ENCODE assay signal across 8 mouse cellular contexts in genomic region chr19:5106074-5106473, GRCm38 (mm10). TPM values are rescaled to one million over a fixed set of nuclear protein-coding genes. Genes with fewer than 3 reads are reported as not detected.
DNase-seq lines count a peak whose midpoint lies in the region; ATAC-seq lines count a peak whose summit lies in the region.

No protein-coding gene starts in this region.

- peak overlapping the region; percentile 91 for H3K9ac ChIP-seq in lung, embryonic 16.5 days (ENCODE audit: low read length)
- H3K9ac ChIP-seq in forebrain, embryonic 12.5 days: peak overlapping the region; percentile 93
- peak overlapping the region; percentile 89 for H3K9ac ChIP-seq in midbrain, embryonic 13.5 days (replicated peaks)

- peak overlapping the region; percentile 94 for H3K27ac ChIP-seq in lung, embryonic 16.5 days (ENCODE audit: low read length)
- H3K27ac ChIP-seq in forebrain, embryonic 12.5 days: peak overlapping the region; percentile 96
- H3K27ac ChIP-seq in midbrain, embryonic 13.5 days: peak overlapping the region; percentile 96

- no peaks in the 10 kb centered on the region for H3K27me3 ChIP-seq in lung, embryonic 16.5 days (ENCODE audit: control insufficient read depth, insufficient read depth, low read depth, low read length)
- H3K27me3 ChIP-seq in forebrain, embryonic 12.5 days: no peaks in the 10 kb centered on the region
- H3K27me3 ChIP-seq in midbrain, embryonic 13.5 days: no peaks in the 10 kb centered on the region

- peaks cover 25% of the 10 kb centered on the region for H3K36me3 ChIP-seq in lung, embryonic 16.5 days (ENCODE audit: control insufficient read depth, insufficient read depth, low read length)
- peaks cover 76% of the 10 kb centered on the region for H3K36me3 ChIP-seq in forebrain, embryonic 12.5 days (replicated peaks)
- peaks cover 77% of the 10 kb centered on the region for H3K36me3 ChIP-seq in midbrain, embryonic 13.5 days

- peak overlapping the region; percentile 86 for H3K4me3 ChIP-seq in lung, embryonic 16.5 days (ENCODE audit: low read length)
- H3K4me3 ChIP-seq in forebrain, embryonic 12.5 days (replicated peaks): peak overlapping the region; percentile 76
- H3K4me3 ChIP-seq in midbrain, embryonic 13.5 days (replicated peaks): peak overlapping the region; percentile 73

- peaks cover 13% of the 10 kb centered on the region for H3K4me1 ChIP-seq in lung, embryonic 16.5 days (replicated peaks; ENCODE audit: control insufficient read depth, insufficient read depth, low read length)
- peaks cover 21% of the 10 kb centered on the region for H3K4me1 ChIP-seq in forebrain, embryonic 12.5 days
- peaks cover 26% of the 10 kb centered on the region for H3K4me1 ChIP-seq in midbrain, embryonic 13.5 days (replicated peaks)

- no peaks in the 10 kb centered on the region for H3K9me3 ChIP-seq in lung, embryonic 16.5 days (ENCODE audit: control insufficient read depth, low read length)
- no peaks in the 10 kb centered on the region for H3K9me3 ChIP-seq in forebrain, embryonic 12.5 days
- no peaks in the 10 kb centered on the region for H3K9me3 ChIP-seq in midbrain, embryonic 13.5 days

- WGBS in lung, embryonic 16.5 days: 3% methylated on average over 9 of the region's 9 CpGs
- 30% methylated on average over 9 of the region's 9 CpGs for WGBS in forebrain, embryonic 12.5 days
- 22% methylated on average over 9 of the region's 9 CpGs for WGBS in midbrain, embryonic 13.5 days

- peak overlapping the region; percentile 79 for H3K4me2 ChIP-seq in lung, embryonic 16.5 days (ENCODE audit: low read depth, low read length)
- peak overlapping the region; percentile 89 for H3K4me2 ChIP-seq in forebrain, embryonic 12.5 days
- H3K4me2 ChIP-seq in midbrain, embryonic 13.5 days (replicated peaks): peak overlapping the region; percentile 97

- no peak; the same call in 1 of the 2 replicates for ATAC-seq in lung, embryonic 16.5 days (ENCODE audit: low read depth)
- no peak for ATAC-seq in forebrain, embryonic 12.5 days (ENCODE audit: low FRiP score)
- ATAC-seq in midbrain, embryonic 13.5 days: no peak; the same call in 1 of the 2 replicates

- DNase-seq in lung, postnatal 25 days (ENCODE audit: low spot score): no peak
- DNase-seq in kidney, adult 9 months: peak; percentile 75
- no peak for DNase-seq in left cerebral cortex, adult 11 months (ENCODE audit: low spot score)
- DNase-seq in gastrocnemius, postnatal 10 days: no peak
- DNase-seq in right cerebral cortex, adult 2 months (ENCODE audit: low spot score in 2 of 2): no peak

RNA-seq across cellular contexts. Expression of gene Rab1b, which starts 0.8 kb away (rescaled TPM):
- polyA plus RNA-seq in lung, embryonic 16.5 days (2015; fragmentation: Nextera tagmentation; extraction: Ambion mirVana): 289 and 295 TPM in 2 replicates
- 232 and 237 TPM in 2 replicates for polyA plus RNA-seq in forebrain, embryonic 12.5 days (2016; fragmentation: Nextera tagmentation; extraction: Ambion mirVana)
- 238 and 242 TPM in 2 replicates for polyA plus RNA-seq in midbrain, embryonic 13.5 days (2015; fragmentation: Nextera tagmentation; extraction: Ambion mirVana)
- total RNA-seq in gastrocnemius, postnatal 10 days (2021): 100 to 1,000 TPM; 119 to 127 TPM

RNA-seq across cellular contexts. Expression of gene Cnih2, which starts 7.8 kb away (rescaled TPM):
- polyA plus RNA-seq in lung, embryonic 16.5 days (2015; fragmentation: Nextera tagmentation; extraction: Ambion mirVana): 5.6 and 7.0 TPM in 2 replicates
- 168 and 180 TPM in 2 replicates for polyA plus RNA-seq in forebrain, embryonic 12.5 days (2016; fragmentation: Nextera tagmentation; extraction: Ambion mirVana)
- polyA plus RNA-seq in midbrain, embryonic 13.5 days (2015; fragmentation: Nextera tagmentation; extraction: Ambion mirVana): 321 and 357 TPM in 2 replicates
- under 1 TPM; 0.75 to 0.90 TPM for total RNA-seq in gastrocnemius, postnatal 10 days (2021)

RNA-seq across cellular contexts. Expression of gene Klc2, which starts 12.3 kb away (rescaled TPM):
- polyA plus RNA-seq in lung, embryonic 16.5 days (2015; fragmentation: Nextera tagmentation; extraction: Ambion mirVana): 14.6 and 17.0 TPM in 2 replicates
- 45.8 and 46.0 TPM in 2 replicates for polyA plus RNA-seq in forebrain, embryonic 12.5 days (2016; fragmentation: Nextera tagmentation; extraction: Ambion mirVana)
- polyA plus RNA-seq in midbrain, embryonic 13.5 days (2015; fragmentation: Nextera tagmentation; extraction: Ambion mirVana): 63.1 and 69.0 TPM in 2 replicates
- 10 to 100 TPM; 27.2 to 28.7 TPM for total RNA-seq in gastrocnemius, postnatal 10 days (2021)

RNA-seq across cellular contexts. Expression of gene Yif1a, which starts 17.7 kb away (rescaled TPM):
- 95.3 and 101 TPM in 2 replicates for polyA plus RNA-seq in lung, embryonic 16.5 days (2015; fragmentation: Nextera tagmentation; extraction: Ambion mirVana)
- 54.4 and 56.4 TPM in 2 replicates for polyA plus RNA-seq in forebrain, embryonic 12.5 days (2016; fragmentation: Nextera tagmentation; extraction: Ambion mirVana)
- 57.1 and 59.0 TPM in 2 replicates for polyA plus RNA-seq in midbrain, embryonic 13.5 days (2015; fragmentation: Nextera tagmentation; extraction: Ambion mirVana)
- total RNA-seq in gastrocnemius, postnatal 10 days (2021): 10 to 100 TPM; 46.4 to 49.3 TPM

RNA-seq across cellular contexts. Expression of gene Tmem151a, which starts 20.7 kb away (rescaled TPM):
- polyA plus RNA-seq in lung, embryonic 16.5 days (2015; fragmentation: Nextera tagmentation; extraction: Ambion mirVana): 3.6 and 3.8 TPM in 2 replicates
- polyA plus RNA-seq in forebrain, embryonic 12.5 days (2016; fragmentation: Nextera tagmentation; extraction: Ambion mirVana): 1.7 and 2.0 TPM in 2 replicates
- 3.7 and 4.4 TPM in 2 replicates for polyA plus RNA-seq in midbrain, embryonic 13.5 days (2015; fragmentation: Nextera tagmentation; extraction: Ambion mirVana)
- total RNA-seq in gastrocnemius, postnatal 10 days (2021): under 1 TPM; 0.23 to 0.27 TPM

Comparison
In these comparisons a context has a peak if more than half of its experiments do, and no peak if none do; other contexts are left out.
1. RNA of gene Cnih2, which starts 7.8 kb away (polyA plus RNA-seq): 321 to 357 TPM in midbrain, embryonic 13.5 days and 168 to 180 TPM in forebrain, embryonic 12.5 days; 5.6 to 7.0 TPM in lung, embryonic 16.5 days; every median in the first group is over 10 times any median in the second.
2. Peak in every context shown above with its lines, with median percentiles within 50 percentile points of each other: H3K27ac ChIP-seq, H3K4me2 ChIP-seq, H3K4me3 ChIP-seq and H3K9ac ChIP-seq.